Mouse (Mus musculus): ENCODE results near the gene Ppp1r12c. TPM values are rescaled to one million over a fixed set of nuclear protein-coding genes. Genes with fewer than 3 reads are reported as not detected.

The Ppp1r12c gene
- polyA plus RNA-seq, 1 experiment from 2014 or later, result 18.3 TPM

- ATAC-seq, result no peak
- Histone ChIP-seq H3K27me3 (replicated peaks; ENCODE audit: control insufficient read depth, insufficient read depth, low read length) (no peaks in the 10 kb centered on the region), H3K4me3 (ENCODE audit: low read length) (no peak overlapping the region), H3K36me3 (ENCODE audit: control insufficient read depth, insufficient read depth, low read length) (no peaks in the 10 kb centered on the region), H3K9me3 (ENCODE audit: control insufficient read depth, low read length) (no peaks in the 10 kb centered on the region), H3K4me1 (ENCODE audit: control insufficient read depth, insufficient read depth, low read depth, low read length) (no peaks in the 10 kb centered on the region), H3K27ac (ENCODE audit: low read depth, low read length) (no peak overlapping the region), H3K4me2 (ENCODE audit: low read length) (no peak overlapping the region), H3K9ac (ENCODE audit: low read depth, low read length) (no peak overlapping the region)
- WGBS, result 32% methylated on average over 4 of the region's 4 CpGs
These were observed 48.8 kb downstream of the Ppp1r12c start for GRCm38 (mm10) chr7:4452644-4453043.

- Histone ChIP-seq H3K9me3 (ENCODE audit: control insufficient read depth, low read length) (no peaks in the 10 kb centered on the region), H3K4me2 (ENCODE audit: low read length) (no peak overlapping the region), H3K36me3 (ENCODE audit: control insufficient read depth, insufficient read depth, low read length) (no peaks in the 10 kb centered on the region), H3K4me1 (ENCODE audit: control insufficient read depth, insufficient read depth, low read depth, low read length) (peaks cover 4% of the 10 kb centered on the region), H3K9ac (ENCODE audit: low read depth, low read length) (no peak overlapping the region), H3K4me3 (ENCODE audit: low read length) (no peak overlapping the region), H3K27me3 (replicated peaks; ENCODE audit: control insufficient read depth, insufficient read depth, low read length) (no peaks in the 10 kb centered on the region), H3K27ac (ENCODE audit: low read depth, low read length) (no peak overlapping the region)
- no peak for ATAC-seq
- 6% methylated on average over 2 of the region's 2 CpGs for WGBS
These were observed 52.3 kb downstream of the Ppp1r12c start for GRCm38 (mm10) chr7:4449211-4449610.

GRCm38 (mm10) chr7:4448439-4448838, 53.0 kb downstream of the Ppp1r12c start:
- peaks cover 4% of the 10 kb centered on the region for H3K4me1 ChIP-seq (ENCODE audit: control insufficient read depth, insufficient read depth, low read depth, low read length)
- H3K4me3 ChIP-seq (ENCODE audit: low read length), result no peak overlapping the region
- no peak overlapping the region for H3K9ac ChIP-seq (ENCODE audit: low read depth, low read length)
- peaks cover under 1% of the 10 kb centered on the region; the same call in 1 of the 2 replicates for H3K36me3 ChIP-seq (ENCODE audit: control insufficient read depth, insufficient read depth, low read length)
- H3K27me3 ChIP-seq (replicated peaks; ENCODE audit: control insufficient read depth, insufficient read depth, low read length), result no peaks in the 10 kb centered on the region
- ATAC-seq, result no peak
- H3K4me2 ChIP-seq (ENCODE audit: low read length), result no peak overlapping the region
- WGBS, result 96% methylated on average over 3 of the region's 3 CpGs
- no peaks in the 10 kb centered on the region for H3K9me3 ChIP-seq (ENCODE audit: control insufficient read depth, low read length)
- H3K27ac ChIP-seq (ENCODE audit: low read depth, low read length), result no peak overlapping the region

GRCm38 (mm10) chr7:4447138-4447537, 54.3 kb downstream of the Ppp1r12c start:
- Histone ChIP-seq H3K36me3 (ENCODE audit: control insufficient read depth, insufficient read depth, low read length) (peaks cover 10% of the 10 kb centered on the region), H3K4me3 (ENCODE audit: low read length) (no peak overlapping the region), H3K27ac (ENCODE audit: low read depth, low read length) (no peak overlapping the region), H3K9me3 (ENCODE audit: control insufficient read depth, low read length) (no peaks in the 10 kb centered on the region), H3K9ac (ENCODE audit: low read depth, low read length) (no peak overlapping the region), H3K4me2 (ENCODE audit: low read length) (no peak overlapping the region), H3K4me1 (ENCODE audit: control insufficient read depth, insufficient read depth, low read depth, low read length) (peaks cover 4% of the 10 kb centered on the region), H3K27me3 (replicated peaks; ENCODE audit: control insufficient read depth, insufficient read depth, low read length) (no peaks in the 10 kb centered on the region)
- 0% methylated on average over 1 of the region's 1 CpGs for WGBS
- ATAC-seq, result no peak

- Histone ChIP-seq H3K9ac (ENCODE audit: low read depth, low read length) (peak within 1 kb of the TSS; percentile 81), H3K4me2 (ENCODE audit: low read length) (peak within 1 kb of the TSS; percentile 54), H3K9me3 (ENCODE audit: control insufficient read depth, low read length) (no peaks in the 10 kb centered on the region), H3K4me1 (ENCODE audit: control insufficient read depth, insufficient read depth, low read depth, low read length) (peaks cover 4% of the 10 kb centered on the region), H3K27me3 (replicated peaks; ENCODE audit: control insufficient read depth, insufficient read depth, low read length) (no peaks in the 10 kb centered on the region), H3K36me3 (ENCODE audit: control insufficient read depth, insufficient read depth, low read length) (peaks cover 23% of the 10 kb centered on the region), H3K4me3 (ENCODE audit: low read length) (peak within 1 kb of the TSS; percentile 66), H3K27ac (ENCODE audit: low read depth, low read length) (peak within 1 kb of the TSS; percentile 87)
- WGBS, result under 1% methylated on average over 34 of the region's 35 CpGs
- ATAC-seq, result peak; percentile 96
These were observed 56.2 kb downstream of the Ppp1r12c start, which contains the start of gene Rdh13 for GRCm38 (mm10) chr7:4445216-4445791. Gene Rdh13, minus strand, starts transcription at chr7:4445649.

DNA sequence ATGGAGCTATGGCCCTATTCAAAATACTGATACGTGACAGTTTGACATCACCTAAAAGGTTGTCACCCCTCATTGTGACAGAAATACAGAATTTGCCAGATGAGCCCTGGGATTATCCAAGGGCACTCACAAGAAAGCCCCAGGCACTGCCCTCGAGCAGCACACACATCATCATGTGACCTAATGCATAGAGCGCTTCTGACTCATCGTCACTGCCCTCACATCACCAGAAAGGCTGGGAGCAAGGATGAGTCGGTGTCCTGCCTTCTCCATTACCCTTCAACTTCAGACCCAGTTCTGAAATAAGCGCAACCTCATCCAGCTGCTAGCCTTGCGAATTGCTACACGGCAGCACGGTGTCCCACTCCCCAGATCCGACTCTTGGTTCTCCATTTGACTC, 60.9 kb downstream of the Ppp1r12c start:
- ATAC-seq, result no peak
- Histone ChIP-seq H3K4me1 (ENCODE audit: control insufficient read depth, insufficient read depth, low read depth, low read length) (peaks cover 4% of the 10 kb centered on the region), H3K36me3 (ENCODE audit: control insufficient read depth, insufficient read depth, low read length) (peaks cover 30% of the 10 kb centered on the region), H3K4me3 (ENCODE audit: low read length) (no peak overlapping the region), H3K9ac (ENCODE audit: low read depth, low read length) (no peak overlapping the region), H3K9me3 (ENCODE audit: control insufficient read depth, low read length) (no peaks in the 10 kb centered on the region), H3K27ac (ENCODE audit: low read depth, low read length) (no peak overlapping the region), H3K4me2 (ENCODE audit: low read length) (no peak overlapping the region), H3K27me3 (replicated peaks; ENCODE audit: control insufficient read depth, insufficient read depth, low read length) (no peaks in the 10 kb centered on the region)
- 93% methylated on average over 10 of the region's 10 CpGs for WGBS

- no peaks in the 10 kb centered on the region for H3K4me1 ChIP-seq (ENCODE audit: control insufficient read depth, insufficient read depth, low read depth, low read length)
- no peak overlapping the region for H3K4me3 ChIP-seq (ENCODE audit: low read length)
- H3K27ac ChIP-seq (ENCODE audit: low read depth, low read length), result no peak overlapping the region
- WGBS, result 91% methylated on average over 2 of the region's 2 CpGs
- no peak overlapping the region for H3K9ac ChIP-seq (ENCODE audit: low read depth, low read length)
- no peak overlapping the region for H3K4me2 ChIP-seq (ENCODE audit: low read length)
- H3K27me3 ChIP-seq (replicated peaks; ENCODE audit: control insufficient read depth, insufficient read depth, low read length), result no peaks in the 10 kb centered on the region
- H3K9me3 ChIP-seq (ENCODE audit: control insufficient read depth, low read length), result no peaks in the 10 kb centered on the region
- ATAC-seq, result no peak
- peaks cover 39% of the 10 kb centered on the region for H3K36me3 ChIP-seq (ENCODE audit: control insufficient read depth, insufficient read depth, low read length)
These were observed 63.8 kb downstream of the Ppp1r12c start for GRCm38 (mm10) chr7:4437721-4438120.

- Histone ChIP-seq H3K27me3 (replicated peaks; ENCODE audit: control insufficient read depth, insufficient read depth, low read length) (no peaks in the 10 kb centered on the region), H3K4me1 (ENCODE audit: control insufficient read depth, insufficient read depth, low read depth, low read length) (no peaks in the 10 kb centered on the region), H3K4me3 (ENCODE audit: low read length) (no peak overlapping the region), H3K4me2 (ENCODE audit: low read length) (no peak overlapping the region), H3K9me3 (ENCODE audit: control insufficient read depth, low read length) (no peaks in the 10 kb centered on the region), H3K9ac (ENCODE audit: low read depth, low read length) (no peak overlapping the region), H3K36me3 (ENCODE audit: control insufficient read depth, insufficient read depth, low read length) (peaks cover 58% of the 10 kb centered on the region), H3K27ac (ENCODE audit: low read depth, low read length) (no peak overlapping the region)
- no peak for ATAC-seq
- 93% methylated on average over 8 of the region's 8 CpGs for WGBS
These were observed 69.5 kb downstream of the Ppp1r12c start for GRCm38 (mm10) chr7:4432026-4432425.

- no peaks in the 10 kb centered on the region for H3K4me1 ChIP-seq (ENCODE audit: control insufficient read depth, insufficient read depth, low read depth, low read length)
- H3K4me2 ChIP-seq (ENCODE audit: low read length), result no peak overlapping the region
- H3K36me3 ChIP-seq (ENCODE audit: control insufficient read depth, insufficient read depth, low read length), result peaks cover 59% of the 10 kb centered on the region
- H3K27ac ChIP-seq (ENCODE audit: low read depth, low read length), result no peak overlapping the region
- no peak overlapping the region for H3K4me3 ChIP-seq (ENCODE audit: low read length)
- no peak for ATAC-seq
- no peak overlapping the region for H3K9ac ChIP-seq (ENCODE audit: low read depth, low read length)
- no peaks in the 10 kb centered on the region for H3K9me3 ChIP-seq (ENCODE audit: control insufficient read depth, low read length)
- H3K27me3 ChIP-seq (replicated peaks; ENCODE audit: control insufficient read depth, insufficient read depth, low read length), result no peaks in the 10 kb centered on the region
- 83% methylated on average over 6 of the region's 6 CpGs for WGBS
These were observed 69.9 kb downstream of the Ppp1r12c start for GRCm38 (mm10) chr7:4431548-4431947.
